Mouse (Mus musculus) CD8-positive naive resting alpha-beta T cell, adult 2 months (primary cell): ENCODE results near the gene Lsm4.

Experiments used
- DNase-seq, 2 experiments: peaks; one replicate each; pipeline ENCODE4 v3.0.0; 2022; ENCODE audit warnings: low read depth in 2 of 2, low spot score in 2 of 2

The Lsm4 gene

DNA sequence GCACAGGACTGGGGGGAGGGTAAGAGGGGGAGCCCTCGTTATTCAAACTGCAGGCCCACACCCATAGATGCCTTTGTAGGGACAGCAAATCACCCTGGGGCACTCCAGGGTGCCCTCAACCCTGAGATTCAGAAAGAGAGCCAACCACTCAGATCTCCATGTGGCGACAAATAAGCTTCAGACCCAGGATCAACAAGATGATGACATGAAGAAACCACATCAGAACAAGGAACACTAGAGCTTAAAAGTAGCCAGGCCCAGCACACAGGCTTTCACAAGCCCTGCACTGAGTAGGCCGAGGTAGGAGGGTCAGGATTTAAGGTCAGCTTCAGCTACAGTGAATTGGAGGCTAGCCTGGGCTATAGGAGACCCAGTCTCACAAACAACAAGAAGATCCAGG, 24.1 kb upstream of the Lsm4 start:
- no peak for DNase-seq

DNA sequence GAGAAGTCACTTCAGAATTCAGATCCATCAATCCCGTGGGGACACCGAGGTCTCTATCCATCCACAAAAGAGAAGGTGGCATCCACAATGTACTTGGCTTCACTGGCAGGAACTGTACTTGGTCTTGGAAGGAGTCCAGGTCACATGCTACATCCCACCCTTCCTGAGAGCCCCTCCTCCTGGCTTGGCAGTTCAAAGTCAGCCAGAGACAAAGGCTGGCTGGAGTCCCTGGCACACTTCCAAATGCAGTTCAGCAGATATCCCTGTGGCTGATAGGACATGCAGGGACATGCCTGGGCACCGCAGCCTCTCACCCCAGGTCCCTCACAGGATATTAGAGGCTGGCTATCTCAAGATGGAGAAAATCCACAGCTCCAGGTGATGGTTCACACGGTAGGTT, 23.7 kb upstream of the Lsm4 start:
- DNase-seq = no peak

GRCm38 (mm10) chr8:70650351-70650750, 22.7 kb upstream of the Lsm4 start:
- DNase-seq = no peak

GRCm38 (mm10) chr8:70653226-70653625, 19.8 kb upstream of the Lsm4 start:
- DNase-seq = peak; percentile 42 to 65

DNA sequence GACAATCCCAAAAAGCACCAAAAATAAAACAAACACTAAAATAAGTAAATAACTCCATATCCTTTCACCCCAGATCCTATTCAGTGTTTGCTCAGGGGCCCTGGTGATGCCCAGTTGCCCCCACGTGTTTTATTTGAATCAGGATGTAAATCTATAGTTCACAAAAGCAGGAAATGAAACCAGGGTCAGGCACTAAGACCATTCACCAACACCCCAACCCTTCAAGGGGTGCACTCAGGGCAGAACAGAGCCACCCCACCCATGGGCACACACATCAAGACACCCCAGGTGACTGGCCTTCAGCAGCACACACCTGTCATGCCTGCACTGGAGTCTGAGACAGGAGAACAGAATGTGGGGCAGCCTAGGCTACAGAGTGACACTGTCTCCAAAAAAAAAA, 18.9 kb upstream of the Lsm4 start:
- no peak for DNase-seq

GRCm38 (mm10) chr8:70655469-70655868, 17.6 kb upstream of the Lsm4 start:
- DNase-seq = no peak

DNA sequence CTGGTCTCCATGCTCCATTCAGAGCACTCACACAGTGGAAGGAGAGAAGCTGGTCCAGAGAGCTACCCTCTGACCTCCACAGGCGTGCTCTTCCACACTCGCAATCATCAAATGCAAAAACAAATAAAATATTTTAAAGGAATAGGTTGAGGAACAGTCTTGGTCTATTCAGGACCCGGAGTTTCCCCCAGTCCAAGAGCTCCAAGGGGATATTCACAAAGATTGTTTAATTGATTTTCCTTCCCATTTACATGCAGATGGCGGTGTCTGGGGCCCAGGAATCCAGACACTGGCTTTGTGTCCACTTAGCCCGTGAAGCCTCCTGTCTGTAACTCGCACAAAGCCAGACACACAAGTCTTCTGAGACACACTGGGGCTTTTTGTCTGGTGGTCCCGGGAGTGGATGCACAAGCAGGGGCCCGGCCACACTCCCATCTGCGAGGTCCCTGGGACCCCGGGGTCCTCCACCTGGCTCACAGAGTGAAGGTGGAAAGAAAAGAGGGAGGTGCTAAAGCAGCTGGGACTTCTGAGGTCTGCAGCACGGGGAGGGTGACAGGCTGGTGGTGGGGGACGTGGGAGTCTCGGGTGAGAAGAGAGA, 16.8 kb upstream of the Lsm4 start:
- no peak for DNase-seq

GRCm38 (mm10) chr8:70657214-70657613, 15.8 kb upstream of the Lsm4 start:
- no peak for DNase-seq

DNA sequence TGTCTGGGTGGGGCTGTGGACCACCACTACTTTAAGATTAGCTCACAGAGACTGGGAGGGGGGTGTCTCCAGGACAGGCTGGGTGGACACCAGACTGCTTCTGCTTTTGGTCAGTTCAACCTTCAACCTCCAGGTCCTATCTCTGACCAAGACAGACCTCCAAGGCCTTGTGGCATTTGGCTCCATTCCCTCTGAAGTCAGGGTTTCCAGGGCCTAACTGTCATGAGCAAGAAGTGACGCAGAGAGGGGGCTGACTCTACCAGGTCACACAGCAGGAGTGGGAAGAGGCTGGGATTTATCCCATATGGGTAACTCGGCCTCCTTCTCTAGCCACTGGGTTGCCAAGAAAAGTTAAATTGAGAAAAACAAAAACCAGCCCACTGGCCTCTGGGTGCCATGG, 15.3 kb upstream of the Lsm4 start:
- DNase-seq = no peak

- DNase-seq = no peak
These were observed 14.0 kb upstream of the Lsm4 start for GRCm38 (mm10) chr8:70658897-70659603.

DNA sequence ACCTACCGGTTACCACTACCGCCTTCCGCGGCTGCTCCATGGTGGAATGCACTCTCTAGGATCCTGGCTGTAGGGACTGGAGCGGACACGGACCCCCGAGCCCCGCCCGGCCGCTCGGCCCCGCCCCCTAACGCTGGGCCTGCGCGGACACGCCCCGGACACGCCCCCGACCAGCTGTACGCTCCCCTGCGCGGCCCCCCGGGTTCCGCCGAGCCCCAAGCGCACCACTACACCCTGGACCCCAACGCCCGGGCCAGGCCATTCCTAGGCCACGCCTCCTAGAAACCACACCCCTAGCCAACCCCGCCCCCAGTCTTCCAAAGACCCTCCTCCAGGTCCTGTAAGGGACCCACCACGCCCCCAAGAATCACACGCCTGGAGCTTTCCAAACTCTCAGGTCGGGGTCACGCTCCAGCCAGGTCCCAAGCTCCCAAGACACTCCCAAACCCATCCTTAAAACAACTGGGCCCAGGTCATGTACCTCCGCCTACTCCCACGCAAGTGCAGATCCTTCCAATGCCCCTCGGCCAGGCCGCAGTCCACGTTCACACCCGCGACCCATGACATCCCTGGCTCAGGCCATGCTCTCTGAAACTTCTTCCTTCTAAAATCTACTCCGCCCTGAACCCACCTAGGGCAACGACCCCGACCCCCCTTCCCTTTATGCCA, 13.3 kb upstream of the Lsm4 start:
- peak; percentile 40 to 61 for DNase-seq

DNA sequence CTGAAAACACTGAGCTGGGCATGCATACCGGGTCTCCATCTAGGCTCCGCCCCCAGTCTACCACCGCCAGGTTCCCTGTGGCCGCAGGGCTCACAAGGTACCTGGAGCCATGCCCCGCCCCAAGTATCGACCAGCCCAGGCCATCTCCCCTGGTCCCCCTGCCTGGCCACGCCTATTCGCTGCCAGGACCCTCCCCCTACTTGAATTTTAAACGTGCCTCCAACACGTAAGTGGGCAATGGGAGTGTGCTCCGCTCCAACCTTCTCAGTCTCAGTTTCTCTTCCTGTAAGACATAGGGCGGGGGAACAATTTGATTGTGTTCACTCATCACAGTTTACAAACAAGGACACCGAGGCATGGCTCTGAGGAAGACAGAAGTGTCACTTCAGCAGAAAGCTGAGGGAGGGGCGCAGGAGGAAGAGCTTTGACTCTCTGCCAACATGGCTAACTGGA, 12.7 kb upstream of the Lsm4 start, which contains the start of gene Pgpep1:
TSS of gene Pgpep1 (minus strand) at position 116 of the 453 bp plus-strand sequence.
- DNase-seq = no peak

GRCm38 (mm10) chr8:70663691-70664090, 9.4 kb upstream of the Lsm4 start:
- no peak for DNase-seq

DNA sequence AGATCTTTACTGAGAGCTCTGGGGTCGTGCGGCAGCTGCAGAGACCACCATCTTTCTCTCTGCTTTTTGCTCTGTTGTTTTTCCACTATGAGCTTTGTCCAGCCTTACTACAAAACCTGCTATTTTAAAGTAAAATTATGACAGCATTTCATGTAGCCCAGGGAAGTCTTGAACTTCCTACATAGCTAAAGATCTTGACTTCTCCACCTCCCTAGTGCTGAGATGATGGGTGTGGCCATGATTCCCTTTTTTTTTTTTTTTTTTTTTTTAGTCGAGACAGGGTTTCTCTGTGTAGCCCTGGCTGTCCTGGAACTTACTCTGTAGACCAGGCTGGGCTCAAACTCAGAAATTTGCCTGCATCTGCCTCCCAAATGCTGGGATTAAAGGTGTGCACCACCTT, 8.4 kb upstream of the Lsm4 start:
- no peak for DNase-seq

GRCm38 (mm10) chr8:70665599-70665998, 7.4 kb upstream of the Lsm4 start:
- DNase-seq = no peak

GRCm38 (mm10) chr8:70667071-70667470, 6.0 kb upstream of the Lsm4 start:
- DNase-seq = no peak

GRCm38 (mm10) chr8:70671615-70672324, 1.3 kb upstream of the Lsm4 start:
- DNase-seq = no peak

GRCm38 (mm10) chr8:70672325-70673078, 546 bp upstream of the Lsm4 start:
- DNase-seq = no peak

GRCm38 (mm10) chr8:70674109-70674508, 1.1 kb downstream of the Lsm4 start:
- no peak for DNase-seq

DNA sequence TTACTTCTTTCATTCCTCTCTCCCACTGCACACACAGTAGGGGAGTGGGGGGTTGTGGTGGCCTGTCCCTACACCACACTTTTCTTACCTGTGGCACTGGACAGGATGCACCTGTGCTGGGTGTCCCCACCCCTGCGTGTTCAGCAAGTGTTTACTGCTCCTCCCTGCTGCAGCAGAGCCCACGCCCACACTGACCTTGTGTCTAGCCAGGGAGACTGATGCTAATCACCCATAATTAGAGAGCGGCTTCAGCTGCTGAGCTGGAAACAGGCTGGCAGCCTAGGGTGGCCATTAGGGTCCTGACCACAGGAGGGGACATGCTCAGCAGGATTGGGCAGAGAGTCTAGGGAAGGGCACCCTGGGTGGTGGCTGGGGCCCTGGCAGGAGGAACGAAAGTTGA, 1.7 kb downstream of the Lsm4 start:
- no peak for DNase-seq

- peak in 1 of 2 experiments; percentile 37 for DNase-seq
These were observed 2.3 kb downstream of the Lsm4 start for GRCm38 (mm10) chr8:70675336-70675735.
